ENCODE assay signal across 12 mouse cellular contexts in genomic region chr3:139012352-139012751, GRCm38 (mm10).
DNase-seq lines count a peak whose midpoint lies in the region; ATAC-seq and TF ChIP-seq lines count a peak whose summit lies in the region.
"Had no signal": no experiment of that assay in that cellular context is flagged by ENCODE, and none has a peak within 500 bp of the region (broad histone marks: within the 10 kb centered on the region; RNA-seq: fewer than 3 reads in every experiment).

No protein-coding gene starts in this region.

- peak; percentile 11 for DNase-seq in heart, adult 8-10 months (ENCODE audit: low spot score)
- DNase-seq in heart, postnatal 25 days (ENCODE audit: low spot score), result no peak
- DNase-seq in thymus, adult 2 months, result peak; percentile 11
- DNase-seq in thymus, postnatal 10 days (ENCODE audit: low spot score in 2 of 2), result no peak
- peak; percentile 21 to 64 for DNase-seq in left cerebral cortex, adult 18-20 months (ENCODE audit: low spot score in 2 of 2)
- peak; percentile 67 for DNase-seq in telencephalon, adult 2 months (ENCODE audit: low read depth, low spot score)
- no peak for DNase-seq in embryo, embryonic 10.5 days (ENCODE audit: low spot score)

- no peaks in the 10 kb centered on the region for H3K27me3 ChIP-seq in thymus, adult 2 months (ENCODE audit: control insufficient read depth, insufficient read depth, low read length)
- H3K27me3 ChIP-seq: heart, embryonic 15.5 days; liver, embryonic 15.5 days had no signal

- H3K36me3 ChIP-seq in thymus, adult 2 months (ENCODE audit: control insufficient read depth, insufficient read depth, low read length), result peaks cover 4% of the 10 kb centered on the region; the same call in 1 of the 2 replicates

- H3K27ac ChIP-seq in thymus, adult 2 months (ENCODE audit: control insufficient read depth, insufficient read depth, low read length), result no peak overlapping the region
- H3K27ac ChIP-seq: heart, embryonic 15.5 days; liver, embryonic 15.5 days; stomach, postnatal 0 days had no signal

- 69% methylated on average over 9 of the region's 9 CpGs for WGBS in thymus, adult 2 months

- no peak for TF ChIP-seq CTCF in thymus, adult 2 months (IDR thresholded peaks at IDR 0.05; ENCODE audit: borderline replicate concordance, control insufficient read depth, extremely low read depth, insufficient read depth, low read length, poor library complexity)

- TF ChIP-seq POLR2A in thymus, adult 2 months (IDR thresholded peaks at IDR 0.05; ENCODE audit: control insufficient read depth, extremely low read depth, insufficient read depth, low read length, poor library complexity), result no peak

- no peaks in the 10 kb centered on the region for H3K4me1 ChIP-seq in thymus, adult 2 months (replicated peaks; ENCODE audit: control insufficient read depth, insufficient read depth, low read length)
- H3K4me1 ChIP-seq: heart, embryonic 15.5 days; liver, embryonic 15.5 days had no signal

- intact Hi-C loops in heart, postnatal 25 days (cut with DNase I), result no loop called here

- H3K4me3 ChIP-seq in thymus, adult 2 months (ENCODE audit: control insufficient read depth, insufficient read depth, low read length), result no peak overlapping the region
- H3K4me3 ChIP-seq: heart, embryonic 15.5 days; liver, embryonic 15.5 days had no signal

- ATAC-seq in erythroblast, adult 5-6 weeks (replicated peaks; ENCODE audit: low FRiP score, poor library complexity, severe bottlenecking), result no peak
- ATAC-seq: intestine, embryonic 16.5 days had no signal

Comparison
In these comparisons a context has a peak if more than half of its experiments do, and no peak if none do; other contexts are left out.
1. DNase-seq: peak in heart, adult 8-10 months (single experiment), thymus, adult 2 months (single experiment), left cerebral cortex, adult 18-20 months (2 of 2) and telencephalon, adult 2 months (single experiment); none in heart, postnatal 25 days (single experiment), thymus, postnatal 10 days (0 of 2) and embryo, embryonic 10.5 days (single experiment).